Comparison of ENCODE assay signal across 8 mouse cellular contexts in genomic region chr3:89244158-89244981, GRCm38 (mm10). TPM values are rescaled to one million over a fixed set of nuclear protein-coding genes. Genes with fewer than 3 reads are reported as not detected.
DNase-seq lines count a peak whose midpoint lies in the region; ATAC-seq lines count a peak whose summit lies in the region.

No protein-coding gene starts in this region.

- peaks cover 35% of the 10 kb centered on the region for H3K36me3 ChIP-seq in forebrain, embryonic 14.5 days (ENCODE audit: control insufficient read depth, insufficient read depth, low read length)
- H3K36me3 ChIP-seq in kidney, embryonic 15.5 days: peaks cover 21% of the 10 kb centered on the region

- peak overlapping the region; percentile 70 for H3K4me3 ChIP-seq in forebrain, embryonic 14.5 days (ENCODE audit: low read depth, low read length)
- H3K4me3 ChIP-seq in kidney, embryonic 15.5 days (replicated peaks): peak overlapping the region; percentile 72

- H3K27ac ChIP-seq in forebrain, embryonic 14.5 days (ENCODE audit: low read depth, low read length): peak overlapping the region; percentile 95
- peak overlapping the region; percentile 81 for H3K27ac ChIP-seq in kidney, embryonic 15.5 days

- H3K4me2 ChIP-seq in forebrain, embryonic 14.5 days (ENCODE audit: low read length): peak overlapping the region; percentile 95
- peak overlapping the region; percentile 82 for H3K4me2 ChIP-seq in kidney, embryonic 15.5 days

- no peaks in the 10 kb centered on the region for H3K9me3 ChIP-seq in forebrain, embryonic 14.5 days (replicated peaks; ENCODE audit: control insufficient read depth, low read length)
- H3K9me3 ChIP-seq in kidney, embryonic 15.5 days (replicated peaks): no peaks in the 10 kb centered on the region

- H3K4me1 ChIP-seq in forebrain, embryonic 14.5 days (ENCODE audit: control insufficient read depth, insufficient read depth, low read length): peaks cover 12% of the 10 kb centered on the region
- peaks cover 53% of the 10 kb centered on the region for H3K4me1 ChIP-seq in kidney, embryonic 15.5 days

- peak; percentile 38 for ATAC-seq in forebrain, embryonic 14.5 days
- ATAC-seq in kidney, embryonic 15.5 days (replicated peaks; ENCODE audit: low FRiP score): peak; percentile 23; the same call in 1 of the 2 replicates
- ATAC-seq in megakaryocyte progenitor cell, adult 5-6 weeks (replicated peaks; ENCODE audit: poor library complexity): peak; percentile 24; the same call in 1 of the 2 replicates

- WGBS in forebrain, embryonic 14.5 days: 11% methylated on average over 25 of the region's 25 CpGs
- 8% methylated on average over 25 of the region's 25 CpGs for WGBS in kidney, embryonic 15.5 days

- no peaks in the 10 kb centered on the region for H3K27me3 ChIP-seq in forebrain, embryonic 14.5 days (replicated peaks; ENCODE audit: control insufficient read depth, insufficient read depth, low read length)
- 0 out of 2 replicates have a peak, but pooled peaks cover 4% of the 10 kb centered on the region for H3K27me3 ChIP-seq in kidney, embryonic 15.5 days

- H3K9ac ChIP-seq in forebrain, embryonic 14.5 days (ENCODE audit: low read length): peak overlapping the region; percentile 67
- peak overlapping the region; percentile 42 for H3K9ac ChIP-seq in kidney, embryonic 15.5 days

- DNase-seq in layer of hippocampus, adult 11-12 months (ENCODE audit: low spot score): peak; percentile 49
- no peak for DNase-seq in layer of hippocampus, postnatal 25 days (ENCODE audit: extremely low spot score in 1 of 2, low spot score in 1 of 2)
- DNase-seq in NIH3T3 (ENCODE audit: low read depth): peak; percentile 79
- peak; percentile 47 for DNase-seq in forebrain, embryonic 14.5 days (ENCODE audit: low spot score)
- peak; percentile 67 for DNase-seq in thymus, postnatal 4 days
- no peak for DNase-seq in right cerebral cortex, postnatal 4 days

RNA-seq across cellular contexts. Expression of gene Krtcap2, which starts 1.4 kb away (rescaled TPM):
- 10 to 100 TPM; 79.2 to 87.4 TPM for total RNA-seq in layer of hippocampus, postnatal 25 days (2021)
- polyA plus RNA-seq in forebrain, embryonic 14.5 days (2014; fragmentation: Nextera tagmentation; extraction: Ambion mirVana): 197 and 234 TPM in 2 replicates
- polyA plus RNA-seq in kidney, embryonic 15.5 days (2015; fragmentation: Nextera tagmentation; extraction: Ambion mirVana): 309 and 321 TPM in 2 replicates
- 284 and 290 TPM in 2 replicates for total RNA-seq in megakaryocyte progenitor cell, adult 5-6 weeks (2015)
- total RNA-seq in megakaryocyte progenitor cell, adult 5-6 weeks (2017): 294 and 304 TPM in 2 replicates

RNA-seq across cellular contexts. Expression of gene Trim46, which starts 1.7 kb away (rescaled TPM):
- 10 to 100 TPM; 86.4 to 96.0 TPM for total RNA-seq in layer of hippocampus, postnatal 25 days (2021)
- 34.0 and 50.3 TPM in 2 replicates for polyA plus RNA-seq in forebrain, embryonic 14.5 days (2014; fragmentation: Nextera tagmentation; extraction: Ambion mirVana)
- polyA plus RNA-seq in kidney, embryonic 15.5 days (2015; fragmentation: Nextera tagmentation; extraction: Ambion mirVana): 3.4 and 5.2 TPM in 2 replicates
- 1.2 and 1.5 TPM in 2 replicates for total RNA-seq in megakaryocyte progenitor cell, adult 5-6 weeks (2015)
- total RNA-seq in megakaryocyte progenitor cell, adult 5-6 weeks (2017): 0.12 and 0.91 TPM in 2 replicates

RNA-seq across cellular contexts. Expression of gene Dpm3, which starts 14.8 kb away (rescaled TPM):
- total RNA-seq in layer of hippocampus, postnatal 25 days (2021): 10 to 100 TPM; 51.1 to 71.0 TPM
- 91.5 and 112 TPM in 2 replicates for polyA plus RNA-seq in forebrain, embryonic 14.5 days (2014; fragmentation: Nextera tagmentation; extraction: Ambion mirVana)
- 149 and 153 TPM in 2 replicates for polyA plus RNA-seq in kidney, embryonic 15.5 days (2015; fragmentation: Nextera tagmentation; extraction: Ambion mirVana)
- total RNA-seq in megakaryocyte progenitor cell, adult 5-6 weeks (2015): 84.4 and 101 TPM in 2 replicates
- total RNA-seq in megakaryocyte progenitor cell, adult 5-6 weeks (2017): 80.4 and 135 TPM in 2 replicates

RNA-seq across cellular contexts. Expression of gene Muc1, which starts 15.5 kb away (rescaled TPM):
- total RNA-seq in layer of hippocampus, postnatal 25 days (2021): under 1 TPM; 0.89 to 0.91 TPM
- polyA plus RNA-seq in forebrain, embryonic 14.5 days (2014; fragmentation: Nextera tagmentation; extraction: Ambion mirVana): 1.2 and 1.9 TPM in 2 replicates
- 12.0 and 12.3 TPM in 2 replicates for polyA plus RNA-seq in kidney, embryonic 15.5 days (2015; fragmentation: Nextera tagmentation; extraction: Ambion mirVana)
- total RNA-seq in megakaryocyte progenitor cell, adult 5-6 weeks (2015): 0.44 TPM in 1 of 2 replicates, not detected in the other
- not detected in 2 replicates for total RNA-seq in megakaryocyte progenitor cell, adult 5-6 weeks (2017)

RNA-seq across cellular contexts. Expression of gene Mtx1, which starts 17.5 kb away (rescaled TPM):
- total RNA-seq in layer of hippocampus, postnatal 25 days (2021): 100 to 1,000 TPM; 102 TPM
- polyA plus RNA-seq in forebrain, embryonic 14.5 days (2014; fragmentation: Nextera tagmentation; extraction: Ambion mirVana): 156 and 182 TPM in 2 replicates
- polyA plus RNA-seq in kidney, embryonic 15.5 days (2015; fragmentation: Nextera tagmentation; extraction: Ambion mirVana): 211 and 219 TPM in 2 replicates
- total RNA-seq in megakaryocyte progenitor cell, adult 5-6 weeks (2015): 70.4 and 95.6 TPM in 2 replicates
- 66.1 and 95.2 TPM in 2 replicates for total RNA-seq in megakaryocyte progenitor cell, adult 5-6 weeks (2017)

Comparison
In these comparisons a context has a peak if more than half of its experiments do, and no peak if none do; other contexts are left out.
1. DNase-seq: peak in layer of hippocampus, adult 11-12 months (single experiment), NIH3T3 (single experiment), forebrain, embryonic 14.5 days (single experiment) and thymus, postnatal 4 days (single experiment); none in layer of hippocampus, postnatal 25 days (0 of 2) and right cerebral cortex, postnatal 4 days (single experiment).
2. RNA of gene Trim46, which starts 1.7 kb away (total RNA-seq): 86.4 to 96.0 TPM in layer of hippocampus, postnatal 25 days; 0.12 to 1.5 TPM in megakaryocyte progenitor cell, adult 5-6 weeks; every median in the first group is over 10 times any median in the second.
3. Peak in every context shown above with its lines, with median percentiles within 50 percentile points of each other: ATAC-seq.